16 mouse cellular contexts compared by ENCODE assay signal in the genomic region with DNA sequence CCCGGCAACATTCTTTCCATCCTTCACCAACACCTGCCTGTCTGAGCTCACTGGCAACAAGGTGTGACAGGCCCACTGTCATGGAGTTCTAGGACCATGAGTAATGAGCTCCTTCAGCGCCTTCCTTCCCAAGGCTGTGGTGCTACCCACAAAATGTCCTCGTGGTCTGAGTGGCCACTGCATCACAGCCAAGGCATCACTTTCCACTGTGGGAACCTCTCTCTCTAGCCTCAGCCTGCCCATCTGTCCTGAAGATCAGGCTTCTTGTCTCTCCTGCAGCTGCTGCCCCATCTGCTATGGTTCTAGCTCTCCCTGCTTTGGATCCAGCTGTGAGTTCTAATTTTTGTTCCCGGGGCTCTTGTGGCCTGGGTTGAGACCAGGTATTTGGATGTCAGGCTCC.
"Had no signal": no experiment of that assay in that cellular context is flagged by ENCODE, and none has a peak within 500 bp of the region (broad histone marks: within the 10 kb centered on the region; RNA-seq: fewer than 3 reads in every experiment).

No protein-coding gene starts in this region.

- H3K27me3 ChIP-seq: lung, embryonic 15.5 days; stomach, embryonic 15.5 days had no signal

- H3K9ac ChIP-seq: liver, embryonic 14.5 days; lung, embryonic 15.5 days; stomach, embryonic 15.5 days had no signal

- H3K4me3 ChIP-seq: lung, embryonic 15.5 days; megakaryocyte, embryonic 14.5 days; midbrain, embryonic 10.5 days; stomach, embryonic 15.5 days had no signal

- H3K36me3 ChIP-seq: lung, embryonic 15.5 days; midbrain, embryonic 10.5 days; stomach, embryonic 15.5 days had no signal

- H3K27ac ChIP-seq: liver, embryonic 14.5 days; lung, embryonic 15.5 days; midbrain, embryonic 10.5 days; stomach, embryonic 15.5 days had no signal

- H3K9me3 ChIP-seq: lung, embryonic 15.5 days; megakaryocyte, embryonic 14.5 days; midbrain, embryonic 10.5 days; stomach, embryonic 15.5 days had no signal

- H3K4me2 ChIP-seq: lung, embryonic 15.5 days; stomach, embryonic 15.5 days had no signal

- DNase-seq: kidney, adult 11 months; kidney, adult 9 months; kidney, postnatal 14 days; kidney, postnatal 4 days; left cerebral cortex, postnatal 4 days; lung, postnatal 10 days; lung, postnatal 36 days; midbrain, embryonic 14.5 days; right cerebral cortex, postnatal 25 days; spleen, adult 18-20 months; thymus, postnatal 25 days had no signal
